Mouse (Mus musculus): Measurements from ENCODE around the gene Vav1.

GRCm38 (mm10) chr17:57235803-57236202, 43.1 kb upstream of the Vav1 start:
- no peak for TF ChIP-seq CTCF (IDR thresholded peaks at IDR 0.05; ENCODE audit: extremely low read depth, insufficient read depth, insufficient read length, insufficient replicate concordance)
- TF ChIP-seq POLR2A (IDR thresholded peaks at IDR 0.05; ENCODE audit: low read depth, low read length), result no peak
